Mouse (Mus musculus): ENCODE measurements around the gene Abca12. TPM values are rescaled to one million over a fixed set of nuclear protein-coding genes. Genes with fewer than 3 reads are reported as not detected.

Gene Abca12
- total RNA-seq, 1 experiment from 2014 or later, result not detected

GRCm38 (mm10) chr1:71239586-71239985 lies 175.1 kb downstream of the Abca12 start:
- ATAC-seq (replicated peaks; ENCODE audit: insufficient number of reproducible peaks, low FRiP score, low TSS enrichment, poor library complexity, severe bottlenecking), result no peak

- ATAC-seq (replicated peaks; ENCODE audit: insufficient number of reproducible peaks, low FRiP score, low TSS enrichment, poor library complexity, severe bottlenecking), result no peak
Observed at GRCm38 (mm10) chr1:71235335-71235734, 179.4 kb downstream of the Abca12 start.

- ATAC-seq (replicated peaks; ENCODE audit: insufficient number of reproducible peaks, low FRiP score, low TSS enrichment, poor library complexity, severe bottlenecking), result no peak
Observed at GRCm38 (mm10) chr1:71231211-71231610, 183.5 kb downstream of the Abca12 start.

- no peak for ATAC-seq (replicated peaks; ENCODE audit: insufficient number of reproducible peaks, low FRiP score, low TSS enrichment, poor library complexity, severe bottlenecking)
Observed at GRCm38 (mm10) chr1:71203581-71203980, 211.1 kb downstream of the Abca12 start.

- no peak for ATAC-seq (replicated peaks; ENCODE audit: insufficient number of reproducible peaks, low FRiP score, low TSS enrichment, poor library complexity, severe bottlenecking)
Observed at GRCm38 (mm10) chr1:71196191-71196590, 218.5 kb downstream of the Abca12 start.

GRCm38 (mm10) chr1:71195333-71195732 lies 219.4 kb downstream of the Abca12 start:
- ATAC-seq (replicated peaks; ENCODE audit: insufficient number of reproducible peaks, low FRiP score, low TSS enrichment, poor library complexity, severe bottlenecking), result no peak

- no peak for ATAC-seq (replicated peaks; ENCODE audit: insufficient number of reproducible peaks, low FRiP score, low TSS enrichment, poor library complexity, severe bottlenecking)
Observed at GRCm38 (mm10) chr1:71193931-71194330, 220.8 kb downstream of the Abca12 start.

Other genes starting within 250 kb of the Abca12 start
- 29.4 to 42.3 TPM (median 35.5 TPM) in 3 replicates for gene Atic, start 142.2 kb upstream of the Abca12 start, total RNA-seq (2017)
- 9.3 to 15.8 TPM (median 9.9 TPM) in 3 replicates for gene Fn1, start 238.3 kb upstream of the Abca12 start, total RNA-seq (2017)